Mouse (Mus musculus): ENCODE results near the gene Tbck. TPM values are rescaled to one million over a fixed set of nuclear protein-coding genes. Genes with fewer than 3 reads are reported as not detected.
A peak's percentile ranks its signal among the peaks of the same experiment; 100 is the strongest.

Gene Tbck
- polyA plus RNA-seq, 1 experiment from 2014 or later: 20.0 TPM

DNA sequence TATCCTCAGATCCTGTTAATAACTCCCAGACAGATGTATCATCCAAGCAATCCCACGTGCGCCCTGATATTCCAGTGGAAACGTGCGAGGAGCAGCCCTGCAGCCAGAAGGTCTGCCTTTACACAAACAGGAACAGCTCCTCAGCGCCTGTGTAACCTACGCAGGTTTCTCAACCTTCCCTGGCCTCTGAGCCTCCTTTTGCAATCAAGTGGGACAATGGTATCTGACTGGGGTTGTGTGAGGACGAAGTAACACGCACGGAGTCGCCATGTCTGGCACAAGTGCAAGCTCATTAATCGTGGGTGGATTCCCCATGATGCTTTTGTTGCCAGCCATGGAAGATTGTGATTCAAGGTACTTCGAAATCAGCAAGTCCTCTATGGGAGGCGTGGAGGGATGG, 179.9 kb downstream of the Tbck start:
- no peak overlapping the region for H3K9ac ChIP-seq
- WGBS: 60% methylated on average over 13 of the region's 13 CpGs
- no peak overlapping the region for H3K4me2 ChIP-seq
- peaks cover 13% of the 10 kb centered on the region for H3K4me1 ChIP-seq
- no peak overlapping the region for H3K4me3 ChIP-seq
- H3K27me3 ChIP-seq: 0 out of 2 replicates have a peak, but pooled peaks cover 3% of the 10 kb centered on the region
- H3K9me3 ChIP-seq: no peaks in the 10 kb centered on the region
- H3K27ac ChIP-seq: no peak overlapping the region
- no peak for ATAC-seq (ENCODE audit: borderline replicate concordance, extremely low read depth, low FRiP score, low TSS enrichment)
- no peaks in the 10 kb centered on the region for H3K36me3 ChIP-seq

DNA sequence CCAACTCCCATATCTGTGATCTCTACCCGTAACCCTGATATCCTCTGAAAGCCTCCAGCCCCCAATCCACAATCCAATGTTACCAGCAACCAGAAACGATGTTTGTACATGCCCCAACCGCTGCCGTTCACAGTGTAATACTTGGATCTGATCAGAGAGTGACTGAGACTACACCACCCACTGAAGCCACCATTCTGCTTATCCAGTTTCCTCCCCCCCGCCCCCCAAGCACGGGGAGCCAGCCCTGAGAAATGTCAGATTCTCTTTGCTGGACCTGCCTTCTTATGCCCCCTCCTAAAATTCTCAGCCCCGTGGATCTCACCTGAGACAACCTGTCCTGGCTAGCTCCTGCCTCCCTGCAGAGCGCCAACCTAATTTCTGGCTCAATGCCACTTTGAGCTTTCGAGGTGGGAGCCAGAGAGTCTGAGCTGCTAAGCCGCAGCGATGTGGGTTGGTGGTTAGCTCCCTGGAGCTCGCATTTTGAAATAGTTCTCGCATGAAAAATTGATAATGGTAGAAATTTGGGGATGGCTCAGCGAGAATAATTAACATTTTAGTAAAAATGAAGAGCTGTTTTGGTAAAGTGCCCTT, 180.5 kb downstream of the Tbck start:
- 0 out of 2 replicates have a peak, but pooled peaks have one; percentile 7 for ATAC-seq (ENCODE audit: borderline replicate concordance, extremely low read depth, low FRiP score, low TSS enrichment)
- Histone ChIP-seq H3K9ac (no peak overlapping the region), H3K36me3 (no peaks in the 10 kb centered on the region), H3K4me3 (no peak overlapping the region), H3K27me3 (0 out of 2 replicates have a peak, but pooled peaks cover 3% of the 10 kb centered on the region), H3K27ac (no peak overlapping the region), H3K4me2 (no peak overlapping the region), H3K4me1 (peaks cover 8% of the 10 kb centered on the region), H3K9me3 (no peaks in the 10 kb centered on the region)
- WGBS: 62% methylated on average over 14 of the region's 14 CpGs

DNA sequence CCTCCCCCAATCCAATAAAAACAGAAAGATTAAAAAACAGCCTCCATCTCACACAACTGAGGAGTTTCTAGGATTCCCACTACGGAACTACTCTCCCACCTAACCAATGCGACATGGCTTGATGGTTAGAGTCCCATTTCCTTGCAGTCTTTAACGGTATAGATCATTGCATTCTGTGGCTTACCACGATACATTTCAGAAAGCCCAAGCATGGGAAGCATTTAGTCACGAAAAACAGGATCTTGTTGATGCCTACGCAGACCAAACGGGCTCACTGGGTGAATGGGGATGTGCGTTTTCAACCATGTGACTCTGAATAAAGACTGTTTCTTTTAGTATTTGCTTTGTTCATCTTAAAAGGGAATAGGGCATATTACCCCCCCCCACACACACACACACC, 181.0 kb downstream of the Tbck start:
- 0 out of 2 replicates have a peak, but pooled peaks cover 3% of the 10 kb centered on the region for H3K27me3 ChIP-seq
- H3K9me3 ChIP-seq: no peaks in the 10 kb centered on the region
- no peak overlapping the region for H3K27ac ChIP-seq
- H3K4me1 ChIP-seq: peaks cover 3% of the 10 kb centered on the region; the same call in 1 of the 2 replicates
- no peaks in the 10 kb centered on the region for H3K36me3 ChIP-seq
- no peak overlapping the region for H3K9ac ChIP-seq
- WGBS: 84% methylated on average over 8 of the region's 8 CpGs
- no peak for ATAC-seq (ENCODE audit: borderline replicate concordance, extremely low read depth, low FRiP score, low TSS enrichment)
- no peak overlapping the region for H3K4me3 ChIP-seq
- H3K4me2 ChIP-seq: no peak overlapping the region

DNA sequence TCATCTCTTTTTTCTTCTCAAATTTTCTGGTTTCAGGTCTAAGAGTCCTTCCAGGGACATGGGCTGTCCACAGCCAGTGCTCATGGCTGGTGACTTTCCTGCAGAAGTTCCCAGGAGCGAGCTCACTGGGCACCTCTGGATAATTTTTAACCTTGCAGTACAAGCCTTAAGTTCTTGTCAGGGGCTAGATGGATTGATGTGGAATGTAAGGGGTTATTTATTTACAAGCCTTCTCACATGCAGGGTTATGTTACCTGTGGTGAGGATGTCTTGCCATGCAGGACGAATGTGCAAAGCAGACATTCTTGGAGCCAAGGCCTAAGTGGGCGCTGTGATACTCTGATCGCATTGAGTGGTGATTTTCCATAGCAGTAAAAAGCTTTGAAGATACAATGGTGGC, 181.7 kb downstream of the Tbck start:
- 0 out of 2 replicates have a peak, but pooled peaks cover 3% of the 10 kb centered on the region for H3K27me3 ChIP-seq
- no peaks in the 10 kb centered on the region for H3K36me3 ChIP-seq
- H3K9me3 ChIP-seq: no peaks in the 10 kb centered on the region
- no peaks in the 10 kb centered on the region for H3K4me1 ChIP-seq
- no peak overlapping the region for H3K4me2 ChIP-seq
- 78% methylated on average over 4 of the region's 4 CpGs for WGBS
- no peak for ATAC-seq (ENCODE audit: borderline replicate concordance, extremely low read depth, low FRiP score, low TSS enrichment)
- H3K9ac ChIP-seq: no peak overlapping the region
- H3K27ac ChIP-seq: no peak overlapping the region
- no peak overlapping the region for H3K4me3 ChIP-seq

- Histone ChIP-seq H3K4me3 (no peak overlapping the region), H3K36me3 (no peaks in the 10 kb centered on the region), H3K27ac (no peak overlapping the region), H3K4me2 (no peak overlapping the region), H3K27me3 (0 out of 2 replicates have a peak, but pooled peaks cover 3% of the 10 kb centered on the region), H3K9ac (no peak overlapping the region), H3K4me1 (0 out of 2 replicates have a peak, but pooled peaks cover 3% of the 10 kb centered on the region), H3K9me3 (no peaks in the 10 kb centered on the region)
- WGBS: 79% methylated on average over 3 of the region's 3 CpGs
- ATAC-seq (ENCODE audit: borderline replicate concordance, extremely low read depth, low FRiP score, low TSS enrichment): no peak
These were observed 183.0 kb downstream of the Tbck start for GRCm38 (mm10) chr3:132866984-132867383.

DNA sequence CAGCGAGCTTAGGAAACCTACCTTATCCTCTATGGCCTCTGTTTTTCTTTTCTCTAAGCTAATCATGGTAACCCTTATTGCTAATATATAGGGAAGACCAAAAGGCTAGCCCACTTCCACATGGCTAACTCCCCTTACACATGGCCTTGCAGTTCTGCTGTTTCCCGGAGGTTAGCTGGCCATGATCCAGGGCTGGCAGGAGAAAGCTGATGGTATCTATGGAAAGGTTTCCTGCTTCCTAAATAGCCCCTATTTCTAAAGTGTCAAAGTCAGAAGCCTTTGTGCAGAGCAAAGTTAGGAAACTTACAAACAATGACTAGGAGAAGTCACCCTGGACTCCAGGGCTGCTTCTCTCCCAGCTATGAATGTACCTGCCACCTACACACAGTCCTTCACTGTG, 184.9 kb downstream of the Tbck start:
- H3K4me2 ChIP-seq: no peak overlapping the region
- WGBS: 56% methylated on average over 2 of the region's 2 CpGs
- ATAC-seq (ENCODE audit: borderline replicate concordance, extremely low read depth, low FRiP score, low TSS enrichment): no peak
- no peaks in the 10 kb centered on the region for H3K36me3 ChIP-seq
- H3K4me1 ChIP-seq: 0 out of 2 replicates have a peak, but pooled peaks cover 3% of the 10 kb centered on the region
- H3K4me3 ChIP-seq: no peak overlapping the region
- H3K27ac ChIP-seq: no peak overlapping the region
- no peak overlapping the region for H3K9ac ChIP-seq
- H3K27me3 ChIP-seq: no peaks in the 10 kb centered on the region
- H3K9me3 ChIP-seq: no peaks in the 10 kb centered on the region

- ATAC-seq (ENCODE audit: borderline replicate concordance, extremely low read depth, low FRiP score, low TSS enrichment): no peak
- Histone ChIP-seq H3K4me2 (no peak overlapping the region), H3K4me1 (0 out of 2 replicates have a peak, but pooled peaks cover 3% of the 10 kb centered on the region), H3K36me3 (no peaks in the 10 kb centered on the region), H3K4me3 (no peak overlapping the region), H3K9ac (no peak overlapping the region), H3K9me3 (no peaks in the 10 kb centered on the region), H3K27me3 (no peaks in the 10 kb centered on the region), H3K27ac (no peak overlapping the region)
- 86% methylated on average over 6 of the region's 6 CpGs for WGBS
These were observed 186.1 kb downstream of the Tbck start for GRCm38 (mm10) chr3:132870079-132870478.

DNA sequence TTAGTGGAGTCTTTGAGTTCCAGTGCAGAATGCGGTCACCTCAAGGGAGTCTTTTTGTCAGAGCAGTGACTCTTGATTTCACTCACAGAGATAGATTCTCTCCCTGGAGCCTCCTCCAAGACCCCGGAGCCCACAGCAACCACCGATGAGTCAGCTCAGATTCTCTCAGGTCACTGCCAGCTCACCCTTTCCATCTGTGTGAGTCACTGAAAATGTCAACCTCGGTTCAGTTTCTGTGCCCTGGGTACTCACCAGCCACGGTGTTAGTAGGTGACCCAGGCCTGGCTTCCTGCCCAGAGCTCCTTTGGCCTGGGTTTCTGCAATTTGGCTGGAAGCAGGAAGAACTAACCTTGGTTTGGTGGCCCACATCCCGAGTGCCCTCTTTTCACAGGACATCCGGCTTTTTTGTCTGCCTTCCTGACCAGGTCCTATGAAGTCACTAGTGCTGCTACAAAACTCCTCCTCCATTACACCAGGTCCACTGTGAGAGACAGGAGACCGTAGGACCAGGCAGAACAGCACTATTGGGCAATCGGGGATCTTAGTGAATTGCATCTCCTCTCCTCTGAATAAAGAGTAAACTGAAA, 187.5 kb downstream of the Tbck start:
- 0 out of 2 replicates have a peak, but pooled peaks have one; percentile 24 for ATAC-seq (ENCODE audit: borderline replicate concordance, extremely low read depth, low FRiP score, low TSS enrichment)
- Histone ChIP-seq H3K9me3 (no peaks in the 10 kb centered on the region), H3K27me3 (no peaks in the 10 kb centered on the region), H3K4me3 (no peak overlapping the region), H3K9ac (no peak overlapping the region), H3K27ac (no peak overlapping the region), H3K36me3 (no peaks in the 10 kb centered on the region), H3K4me2 (no peak overlapping the region), H3K4me1 (0 out of 2 replicates have a peak, but pooled peaks cover 3% of the 10 kb centered on the region)
- 63% methylated on average over 9 of the region's 9 CpGs for WGBS

DNA sequence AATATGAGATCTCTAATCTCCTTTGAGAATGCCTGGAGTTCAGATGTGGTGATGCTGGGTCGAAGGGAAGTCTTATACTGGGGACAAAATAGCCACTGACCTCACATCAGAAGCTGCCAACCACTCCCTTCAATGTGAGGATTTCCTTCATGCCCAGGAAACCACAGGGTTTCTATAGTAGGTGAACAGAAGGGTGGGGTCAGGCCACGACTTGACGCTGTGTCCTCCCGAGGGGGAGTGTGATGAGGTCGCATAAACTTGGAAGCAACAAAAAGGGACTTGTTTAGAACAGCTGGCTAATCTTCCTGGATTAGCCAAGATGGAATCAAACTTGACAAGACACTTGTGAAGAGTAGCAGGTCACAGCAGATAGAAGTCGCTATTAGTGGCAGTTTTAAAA, 189.3 kb downstream of the Tbck start:
- no peak overlapping the region for H3K27ac ChIP-seq
- H3K4me2 ChIP-seq: no peak overlapping the region
- no peaks in the 10 kb centered on the region for H3K27me3 ChIP-seq
- no peak overlapping the region for H3K9ac ChIP-seq
- ATAC-seq (ENCODE audit: borderline replicate concordance, extremely low read depth, low FRiP score, low TSS enrichment): no peak
- no peak overlapping the region for H3K4me3 ChIP-seq
- no peaks in the 10 kb centered on the region for H3K36me3 ChIP-seq
- WGBS: 42% methylated on average over 6 of the region's 6 CpGs
- 0 out of 2 replicates have a peak, but pooled peaks cover 9% of the 10 kb centered on the region for H3K4me1 ChIP-seq
- no peaks in the 10 kb centered on the region for H3K9me3 ChIP-seq

DNA sequence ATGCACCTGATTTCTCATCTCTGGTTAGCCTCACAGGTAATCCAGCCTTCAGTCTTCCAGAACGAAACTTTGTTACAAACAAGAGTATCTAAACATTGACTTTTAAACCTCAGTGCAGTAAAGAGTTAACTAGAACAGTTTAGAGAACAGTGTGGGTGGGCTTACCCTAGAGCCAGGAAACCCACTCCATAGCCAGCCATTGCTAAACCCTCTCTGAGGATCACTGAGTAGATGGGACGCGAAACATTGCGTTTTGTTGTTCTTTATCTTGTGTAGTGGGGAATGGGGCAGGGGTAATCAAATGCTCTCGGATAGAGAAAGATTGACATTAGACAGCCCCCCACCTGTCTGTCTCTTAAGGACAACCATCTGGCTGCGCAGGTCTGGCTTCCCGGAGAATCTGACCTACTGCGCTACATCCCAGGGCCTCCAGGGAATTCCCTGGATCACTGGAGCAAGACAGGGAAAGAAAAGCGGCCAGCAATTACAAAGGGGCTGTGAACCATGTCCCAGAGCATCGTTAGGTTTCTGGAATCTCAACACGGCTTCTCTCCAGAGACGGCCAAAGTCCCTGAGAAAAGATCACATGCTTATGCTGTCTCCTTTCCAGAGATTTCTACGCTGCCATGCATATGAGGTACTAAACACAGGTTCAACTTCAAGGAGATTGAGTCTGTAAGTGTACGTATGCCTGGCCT, 192.2 kb downstream of the Tbck start:
- no peak overlapping the region for H3K9ac ChIP-seq
- H3K36me3 ChIP-seq: no peaks in the 10 kb centered on the region
- H3K4me2 ChIP-seq: no peak overlapping the region
- H3K27ac ChIP-seq: no peak overlapping the region
- no peak overlapping the region for H3K4me3 ChIP-seq
- H3K4me1 ChIP-seq: 0 out of 2 replicates have a peak, but pooled peaks cover 9% of the 10 kb centered on the region
- ATAC-seq (ENCODE audit: borderline replicate concordance, extremely low read depth, low FRiP score, low TSS enrichment): no peak
- WGBS: 68% methylated on average over 14 of the region's 14 CpGs
- no peaks in the 10 kb centered on the region for H3K27me3 ChIP-seq
- H3K9me3 ChIP-seq: no peaks in the 10 kb centered on the region

DNA sequence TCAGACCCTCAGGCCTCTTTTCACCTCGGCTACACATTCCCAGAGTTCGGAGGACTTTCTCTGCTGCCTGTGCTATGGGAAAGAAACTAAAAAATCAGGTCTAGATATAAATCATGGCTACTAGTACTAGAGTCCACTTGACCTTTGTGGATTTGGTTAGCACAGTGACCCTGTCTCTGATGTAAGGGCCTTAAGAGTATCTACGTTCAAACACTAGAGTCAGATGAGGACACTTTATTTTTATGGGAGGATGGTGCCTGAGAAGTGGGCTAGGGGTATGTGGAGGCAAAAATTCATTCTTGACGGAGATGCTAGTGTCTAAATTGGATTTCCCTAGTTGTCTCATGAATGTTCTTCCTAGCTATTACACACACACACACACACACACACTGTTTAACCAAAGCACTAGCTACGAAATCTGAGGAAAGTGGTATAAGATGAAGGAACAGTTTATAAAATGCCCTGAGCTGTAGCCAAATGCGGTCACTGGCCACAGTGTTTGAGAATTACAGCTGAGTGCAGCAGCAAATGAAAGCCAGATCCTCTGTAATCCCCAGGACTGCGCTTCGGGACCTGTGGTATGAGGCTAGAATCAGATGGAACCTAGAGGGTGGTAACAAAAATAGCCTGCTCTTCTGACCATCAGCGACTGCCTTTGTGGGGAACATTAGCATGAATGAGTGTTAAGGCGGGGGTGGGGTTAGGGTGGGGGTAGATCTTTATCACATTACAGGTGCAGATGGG, 193.2 kb downstream of the Tbck start:
- H3K9ac ChIP-seq: no peak overlapping the region
- no peak for ATAC-seq (ENCODE audit: borderline replicate concordance, extremely low read depth, low FRiP score, low TSS enrichment)
- no peak overlapping the region for H3K4me2 ChIP-seq
- no peaks in the 10 kb centered on the region for H3K9me3 ChIP-seq
- 0 out of 2 replicates have a peak, but pooled peaks cover 6% of the 10 kb centered on the region for H3K4me1 ChIP-seq
- H3K27ac ChIP-seq: no peak overlapping the region
- H3K4me3 ChIP-seq: no peak overlapping the region
- no peaks in the 10 kb centered on the region for H3K27me3 ChIP-seq
- 50% methylated on average over 10 of the region's 10 CpGs for WGBS
- H3K36me3 ChIP-seq: no peaks in the 10 kb centered on the region
